Mouse (Mus musculus) gastrocnemius, adult 2 months (tissue): ENCODE data around the gene Foxo1. TPM values are rescaled to one million over a fixed set of nuclear protein-coding genes. Genes with fewer than 3 reads are reported as not detected.

Source experiments
- DNase-seq: peaks from one replicate; pipeline ENCODE4 v3.0.0; 2022
- H3K27ac ChIP-seq: fragments of 200-600 bp; 2 replicates; pipeline ENCODE4 v1.8.1; 2022; ENCODE audit warnings: mild to moderate bottlenecking
- H3K4me3 ChIP-seq: fragments of 200-600 bp; 2 replicates; pipeline ENCODE4 v1.8.1; 2022; ENCODE audit warnings: mild to moderate bottlenecking, moderate library complexity
- CTCF ChIP-seq: fragments of 200-600 bp; IDR thresholded peaks from 2 replicates; pipeline ENCODE4 v1.8.1; 2022; ENCODE audit warnings: antibody characterized with exemption, mild to moderate bottlenecking, moderate library complexity
- intact Hi-C: fragments of 180-260 bp; cut with DNase I; formaldehyde crosslinking; loops from one replicate; pipeline ENCODE4 v1.15.1; 2025
- total RNA-seq, 2 experiments: library from RNA; stranded (reverse); gene quantifications; 2 replicates each; pipeline ENCODE4 v1.2.3; 2021

Gene Foxo1
- total RNA-seq, 2 experiments from 2014 or later = 31.2 to 36.6 TPM

DNA sequence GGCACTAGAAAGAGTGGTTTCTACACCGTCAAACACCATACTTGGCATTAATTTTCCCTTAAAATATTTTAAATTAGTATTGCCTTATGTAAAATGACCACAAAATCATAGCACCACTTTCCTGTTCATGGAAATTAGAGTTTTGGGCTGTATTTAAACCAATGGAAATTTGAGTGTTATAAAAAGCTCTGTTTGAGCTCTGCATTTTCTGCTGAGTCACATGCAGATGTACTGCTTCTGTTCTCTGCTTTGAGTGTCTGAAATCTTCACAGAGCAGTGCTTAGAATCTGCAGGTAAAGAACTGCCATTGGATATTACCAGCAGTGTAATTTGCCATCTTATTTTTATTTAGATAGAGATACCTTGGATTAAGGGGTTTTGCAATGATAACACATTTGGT lies 27.6 kb downstream of the Foxo1 start:
- H3K27ac ChIP-seq = peak overlapping the region; percentile 4
- TF ChIP-seq CTCF = no peak
- H3K4me3 ChIP-seq = no peak overlapping the region
- intact Hi-C loops = no loop called here
- DNase-seq = no peak

DNA sequence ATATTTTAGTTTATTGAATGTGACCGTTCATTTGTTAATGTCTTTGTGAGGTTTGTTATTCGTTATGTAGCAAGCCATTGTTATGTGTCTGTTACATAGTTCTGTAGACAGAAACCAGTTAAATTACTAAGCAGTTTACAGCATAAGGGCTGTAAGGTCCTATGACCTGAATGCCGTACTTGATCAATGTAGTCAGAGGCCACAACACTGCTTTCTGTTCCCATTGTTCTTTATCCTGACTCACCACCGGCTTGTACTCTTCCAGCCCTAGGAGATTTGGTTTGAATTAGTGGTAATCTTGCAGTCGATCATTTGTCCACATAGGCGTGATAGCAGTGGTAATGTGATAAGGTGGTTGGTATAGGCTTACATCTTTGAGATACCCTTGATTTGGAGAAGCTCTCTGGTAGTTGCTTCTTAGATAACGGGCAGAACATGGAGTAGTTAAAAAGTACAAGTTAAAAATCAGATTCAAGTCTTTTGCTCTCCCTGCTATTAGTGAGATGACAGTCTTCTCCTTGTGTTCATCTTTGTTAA lies 28.2 kb downstream of the Foxo1 start:
- intact Hi-C loops = no loop called here
- Histone ChIP-seq H3K4me3 (no peak overlapping the region), H3K27ac (peak overlapping the region; percentile 2; the same call in 1 of the 2 replicates)
- no peak for DNase-seq
- TF ChIP-seq CTCF = no peak

DNA sequence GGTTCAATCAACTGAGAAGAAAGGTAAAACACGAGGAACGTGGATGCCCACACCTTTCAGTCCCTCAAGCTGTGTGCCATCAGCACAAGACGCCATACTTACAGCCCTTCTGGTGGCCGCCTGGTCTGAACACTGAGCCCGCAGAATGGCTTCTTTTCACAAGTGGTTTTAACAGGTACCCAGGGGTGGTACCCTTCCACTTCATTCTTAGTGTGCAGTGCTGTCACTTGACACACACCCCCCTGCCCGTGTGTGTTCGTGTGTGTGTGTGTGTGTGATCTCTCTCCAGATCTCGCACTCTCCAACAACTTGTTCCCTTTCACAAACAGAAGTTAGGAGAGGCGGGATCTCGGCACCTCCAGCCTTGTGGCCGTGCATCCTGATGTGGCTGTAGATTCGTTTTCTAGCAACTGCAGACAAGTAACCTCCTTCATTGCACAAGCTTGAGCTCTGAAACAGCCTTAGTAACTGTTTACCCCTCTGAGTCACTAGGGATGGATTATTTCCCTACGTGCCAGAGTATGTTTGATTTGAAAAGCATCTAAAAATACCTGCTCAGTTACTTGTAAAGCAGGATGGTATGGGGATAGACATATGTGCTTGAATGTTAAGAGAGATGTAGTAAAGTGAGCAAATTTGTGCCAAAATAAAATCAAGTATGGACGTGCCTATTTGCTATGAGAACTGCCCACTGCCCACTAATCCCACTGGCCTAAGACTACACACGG lies 29.3 kb downstream of the Foxo1 start:
- no peak for TF ChIP-seq CTCF
- Histone ChIP-seq H3K4me3 (no peak overlapping the region), H3K27ac (peak overlapping the region; percentile 4; the same call in 1 of the 2 replicates)
- no peak for DNase-seq
- intact Hi-C loops = no loop called here

DNA sequence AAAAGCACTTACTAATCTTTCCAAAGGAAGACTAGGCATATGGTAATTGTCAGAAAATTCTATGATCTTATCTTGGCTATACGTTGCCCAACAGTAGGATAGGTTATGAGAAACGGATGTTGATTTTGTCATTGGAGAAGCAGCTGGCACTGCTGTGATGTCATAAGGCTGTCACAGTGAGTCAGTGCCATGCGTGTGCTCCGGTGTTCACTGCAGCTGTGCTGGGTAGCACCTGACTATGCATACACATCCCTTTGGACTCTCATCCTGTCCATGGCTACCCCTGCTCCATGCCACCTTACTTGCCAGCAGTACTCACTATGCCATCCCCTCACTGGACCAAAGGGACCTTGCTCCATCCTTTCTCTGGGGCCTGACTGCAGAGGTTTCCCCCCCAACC lies 30.5 kb downstream of the Foxo1 start:
- Histone ChIP-seq H3K27ac (0 out of 2 replicates have a peak overlapping the region, but pooled peaks have one; percentile 6), H3K4me3 (no peak overlapping the region)
- no peak for DNase-seq
- intact Hi-C loops = no loop called here
- TF ChIP-seq CTCF = no peak

DNA sequence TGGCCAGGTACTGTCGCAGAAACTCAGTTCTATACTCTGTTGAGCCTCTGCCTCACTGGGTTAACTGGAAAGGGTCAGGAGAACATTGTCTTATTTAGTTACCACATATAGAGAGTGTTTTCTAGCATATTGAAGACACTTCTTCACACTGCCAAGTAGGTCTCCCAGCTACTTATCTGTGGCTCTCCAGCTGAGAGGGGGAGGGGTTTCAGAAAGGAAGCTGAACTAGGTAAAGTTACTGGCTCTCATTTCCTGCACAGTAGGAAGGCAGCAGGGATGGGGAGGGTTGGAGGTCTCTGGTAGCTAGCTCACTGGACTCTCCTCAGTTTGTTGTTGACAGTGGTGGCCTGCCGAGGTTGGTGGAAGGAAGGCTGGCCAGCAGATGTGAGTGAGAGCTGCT lies 31.2 kb downstream of the Foxo1 start:
- no peak overlapping the region for H3K4me3 ChIP-seq
- intact Hi-C loops = no loop called here
- H3K27ac ChIP-seq = peak overlapping the region; percentile 6
- TF ChIP-seq CTCF = no peak
- no peak for DNase-seq

DNA sequence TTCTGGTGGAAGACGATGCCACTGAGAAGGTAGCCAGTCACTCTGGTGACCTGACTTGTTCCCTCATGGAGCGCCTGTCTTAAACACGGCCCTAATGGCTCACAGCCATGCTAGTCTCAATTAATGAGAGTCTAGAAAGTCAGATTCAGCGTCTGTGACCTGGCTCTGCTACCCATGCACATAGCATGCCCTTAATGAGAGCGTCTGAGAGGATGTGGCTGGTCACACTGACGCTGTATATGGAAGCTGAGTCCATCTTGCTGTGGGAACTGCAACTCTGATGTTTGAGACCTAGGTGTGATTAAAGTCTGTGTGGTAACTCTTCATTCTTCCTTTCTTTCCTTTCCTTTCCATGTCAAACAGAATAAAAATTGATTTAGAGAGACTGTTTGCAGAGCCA lies 32.4 kb downstream of the Foxo1 start:
- TF ChIP-seq CTCF = no peak
- intact Hi-C loops = no loop called here
- Histone ChIP-seq H3K4me3 (no peak overlapping the region), H3K27ac (peak overlapping the region; percentile 6; the same call in 1 of the 2 replicates)
- DNase-seq = peak; percentile 40

DNA sequence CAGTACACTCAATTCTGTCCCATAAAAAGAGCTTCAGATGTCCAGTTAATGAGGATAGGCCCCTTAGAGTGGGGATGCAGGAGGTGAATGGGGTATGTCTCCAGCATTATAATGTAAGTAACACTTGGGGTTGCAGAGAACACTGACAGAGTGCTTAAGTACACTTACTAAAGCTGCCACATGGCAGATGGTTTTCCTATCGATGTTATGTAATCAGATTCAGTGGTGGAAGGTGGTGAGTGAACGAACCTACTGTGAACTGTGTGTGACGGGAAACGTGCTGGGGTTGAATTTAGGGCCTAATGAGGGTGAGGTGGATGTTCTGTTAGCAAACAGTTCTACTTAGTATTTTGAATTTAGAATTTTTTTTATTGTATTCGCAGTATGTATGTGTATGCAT lies 35.2 kb downstream of the Foxo1 start:
- no peak for DNase-seq
- Histone ChIP-seq H3K4me3 (no peak overlapping the region), H3K27ac (no peak overlapping the region)
- intact Hi-C loops = no loop called here
- no peak for TF ChIP-seq CTCF

DNA sequence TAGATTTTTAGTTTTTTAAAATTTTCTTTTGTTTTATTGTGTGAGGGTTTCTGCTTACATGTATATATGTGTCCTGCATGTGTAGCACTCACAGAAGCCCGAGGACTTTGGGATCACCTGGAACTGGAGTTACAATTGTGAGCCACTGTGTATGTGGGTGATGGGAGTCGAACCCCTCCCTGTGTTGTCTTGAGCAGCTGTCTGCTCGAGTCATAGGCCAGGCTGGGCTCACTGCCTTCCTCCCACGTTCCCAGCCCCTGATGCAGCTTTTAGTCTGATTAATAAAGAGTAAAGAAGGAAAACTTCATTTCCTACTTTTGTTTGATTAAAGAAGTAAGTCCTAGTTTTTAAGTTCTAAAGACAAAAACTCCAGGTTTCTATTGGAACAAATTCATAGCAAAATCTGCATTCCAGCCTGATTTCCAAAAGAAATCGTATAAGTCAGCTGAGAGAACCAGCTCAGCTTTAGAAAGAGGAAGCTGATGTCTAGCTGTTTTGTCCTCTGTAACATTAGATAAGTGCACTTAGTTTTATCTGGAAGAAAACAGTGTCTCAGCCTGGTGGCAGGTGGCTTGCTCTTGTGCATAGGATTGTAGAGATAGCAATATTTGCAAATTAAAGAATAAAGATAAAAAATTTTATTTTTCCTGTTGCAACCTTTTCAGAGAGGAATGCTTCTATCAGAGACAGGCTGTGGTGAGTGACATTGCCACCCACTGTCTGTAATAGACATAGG lies 40.6 kb downstream of the Foxo1 start:
- no peak for DNase-seq
- no peak for TF ChIP-seq CTCF
- no peak overlapping the region for H3K4me3 ChIP-seq
- intact Hi-C loops = no loop called here
- peak overlapping the region; percentile 16; the same call in 1 of the 2 replicates for H3K27ac ChIP-seq

DNA sequence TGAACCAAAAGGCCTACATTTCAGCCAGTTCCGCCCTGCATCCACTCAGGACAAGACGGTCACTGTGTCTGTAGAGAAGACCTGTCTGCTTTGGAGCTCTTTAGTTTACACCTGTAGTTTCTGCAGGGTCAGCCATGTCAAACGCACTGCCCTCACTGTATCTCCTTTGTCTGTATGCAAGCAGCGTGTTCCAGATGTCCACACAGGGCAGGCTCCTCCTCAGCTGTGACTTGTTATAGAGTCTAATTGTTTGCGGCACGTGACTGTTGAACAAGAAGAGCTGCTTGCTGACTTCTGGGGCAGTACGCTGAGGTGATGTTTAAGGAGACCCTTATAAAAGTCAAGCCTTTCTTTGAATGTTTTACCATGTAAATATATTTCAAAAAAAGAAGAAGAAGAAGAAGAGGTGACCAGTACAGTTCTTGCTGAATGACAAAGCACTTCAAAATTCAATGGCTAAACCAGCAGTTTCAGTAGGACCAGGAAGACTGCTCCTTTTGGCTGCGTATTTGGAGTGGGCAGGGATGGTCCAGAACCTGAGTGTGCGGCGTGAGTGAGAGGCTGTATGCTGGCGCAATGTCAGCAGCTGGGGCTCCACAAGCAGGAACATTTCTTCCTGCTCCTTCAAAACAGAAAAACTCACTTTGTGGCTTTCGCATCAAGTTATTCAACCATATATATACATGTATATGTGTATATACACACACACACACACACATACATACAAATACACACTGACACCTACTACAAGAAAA lies 52.6 kb downstream of the Foxo1 start:
- no peak for DNase-seq
- Histone ChIP-seq H3K27ac (no peak overlapping the region), H3K4me3 (no peak overlapping the region)
- intact Hi-C loops = no loop called here
- no peak for TF ChIP-seq CTCF

DNA sequence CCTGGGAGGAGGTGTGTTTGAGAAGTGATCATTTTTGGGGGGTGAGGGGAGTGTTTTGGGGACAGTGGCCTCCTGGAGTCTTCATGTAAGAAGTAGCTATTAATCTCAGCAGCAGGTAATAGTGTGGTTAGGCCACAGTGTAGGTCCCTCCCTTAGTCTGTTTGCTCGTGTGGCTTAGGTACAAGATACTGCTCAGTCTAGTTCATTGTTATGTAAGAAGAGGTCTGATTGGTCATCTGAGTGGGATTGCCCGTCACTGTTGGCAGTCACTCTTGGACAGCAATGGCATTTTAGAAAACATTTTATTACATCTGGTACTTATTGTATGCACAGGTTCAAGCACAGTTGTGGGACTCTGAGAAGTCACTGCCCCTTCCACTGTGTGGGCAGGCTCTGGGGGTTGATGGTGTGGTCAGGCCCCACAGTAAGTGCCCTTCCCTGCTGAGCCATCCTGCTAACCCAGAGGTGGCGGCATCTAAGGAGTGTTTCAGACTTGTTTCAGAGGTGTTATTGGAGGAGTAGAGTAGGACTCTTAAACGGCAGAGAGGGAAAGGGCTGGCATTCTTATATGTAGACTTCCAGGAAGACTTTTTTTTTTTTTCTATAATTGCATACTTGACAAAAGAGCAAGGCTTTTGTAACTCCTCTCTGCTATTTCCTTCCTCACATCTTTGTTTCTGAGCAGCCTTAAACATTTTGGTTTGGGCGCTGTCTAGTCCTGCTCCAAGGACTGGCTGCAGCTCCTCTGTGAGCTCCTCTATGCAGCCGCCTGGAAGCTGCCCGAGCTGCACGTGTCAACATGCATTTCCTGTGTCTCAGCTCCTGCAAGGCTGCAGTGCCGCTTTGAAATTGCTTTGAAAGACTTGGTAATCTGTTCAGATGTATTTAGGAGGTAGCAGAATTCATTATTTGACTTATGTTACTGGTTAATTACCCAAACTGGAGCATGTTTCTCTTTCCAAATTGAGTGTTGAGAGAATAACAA lies 54.6 kb downstream of the Foxo1 start:
- DNase-seq = no peak
- H3K4me3 ChIP-seq = no peak overlapping the region
- TF ChIP-seq CTCF = no peak
- intact Hi-C loops = no loop called here
- H3K27ac ChIP-seq = peak overlapping the region; percentile 16; the same call in 1 of the 2 replicates

DNA sequence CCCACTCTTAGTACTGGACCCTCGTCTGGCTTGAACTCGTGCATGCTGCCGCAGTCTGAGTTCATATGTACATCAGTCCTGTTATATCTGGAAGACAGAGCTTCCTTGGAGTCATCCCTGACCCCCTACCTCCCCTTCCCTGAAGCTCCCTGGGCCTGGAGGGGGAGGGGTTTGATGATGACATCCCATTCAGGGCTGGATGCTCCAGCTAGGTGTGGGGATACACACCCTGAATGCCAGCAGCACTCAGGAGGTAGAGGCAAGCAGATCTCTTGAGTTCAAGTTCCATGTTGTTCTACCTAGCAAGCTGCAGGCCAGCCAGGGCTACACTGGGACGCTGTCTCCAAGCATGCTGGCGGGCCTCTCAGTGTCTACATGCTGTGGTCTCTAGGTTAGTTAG lies 56.9 kb downstream of the Foxo1 start:
- intact Hi-C loops = no loop called here
- DNase-seq = no peak
- no peak for TF ChIP-seq CTCF

DNA sequence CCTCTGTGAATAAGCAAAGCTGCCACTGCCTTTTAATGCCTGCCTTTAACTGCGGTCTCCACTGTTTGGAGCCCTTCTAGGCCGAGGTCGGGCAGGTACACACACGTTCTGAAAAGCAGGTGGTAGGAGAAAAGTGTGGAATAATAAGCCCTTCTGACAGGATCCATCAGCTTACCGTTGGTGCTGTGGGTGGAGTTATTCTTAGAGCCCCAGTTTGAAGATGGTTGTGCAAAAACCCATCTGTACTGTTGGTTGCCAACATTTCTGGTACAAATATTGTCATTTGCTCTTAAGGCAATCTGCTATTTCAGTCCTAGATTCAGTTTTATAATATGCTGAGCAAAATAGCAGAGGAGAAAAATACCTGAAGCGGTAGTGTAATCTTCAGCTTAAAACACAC lies 58.6 kb downstream of the Foxo1 start:
- H3K4me3 ChIP-seq = no peak overlapping the region
- no peak for DNase-seq
- intact Hi-C loops = no loop called here
- TF ChIP-seq CTCF = no peak
- no peak overlapping the region for H3K27ac ChIP-seq

More for the DNA sequence above, 56.9 kb downstream of the Foxo1 start:
- H3K27ac ChIP-seq = no peak overlapping the region
- H3K4me3 ChIP-seq = no peak overlapping the region
